Mouse (Mus musculus): Measurements from ENCODE around the gene Tlx1.

Tlx1 gene

DNA sequence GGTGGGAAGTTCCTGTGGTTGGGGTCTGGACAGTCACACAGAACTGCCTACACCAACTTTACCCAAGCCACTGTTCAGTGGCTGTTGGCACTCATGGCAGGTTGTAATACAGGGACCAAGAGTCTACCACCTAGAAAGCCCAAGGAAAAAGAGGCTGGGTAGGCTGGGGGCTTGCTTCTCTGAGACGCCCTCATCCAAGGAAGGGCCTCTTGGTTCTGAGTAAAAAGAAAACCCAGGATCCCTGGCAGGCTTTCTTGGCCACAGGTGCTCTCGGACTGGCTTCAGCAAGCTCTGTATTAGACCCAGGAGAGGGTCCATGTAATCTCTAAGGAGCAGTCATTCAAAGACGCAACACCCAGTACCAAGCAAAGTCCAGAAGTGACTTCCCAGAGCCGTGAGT is 7.7 kb downstream of the Tlx1 start:
- no peak for DNase-seq (ENCODE audit: low read depth, low spot score)

GRCm38 (mm10) chr19:45158896-45159295 is 8.4 kb downstream of the Tlx1 start:
- DNase-seq (ENCODE audit: low read depth, low spot score), result no peak

DNA sequence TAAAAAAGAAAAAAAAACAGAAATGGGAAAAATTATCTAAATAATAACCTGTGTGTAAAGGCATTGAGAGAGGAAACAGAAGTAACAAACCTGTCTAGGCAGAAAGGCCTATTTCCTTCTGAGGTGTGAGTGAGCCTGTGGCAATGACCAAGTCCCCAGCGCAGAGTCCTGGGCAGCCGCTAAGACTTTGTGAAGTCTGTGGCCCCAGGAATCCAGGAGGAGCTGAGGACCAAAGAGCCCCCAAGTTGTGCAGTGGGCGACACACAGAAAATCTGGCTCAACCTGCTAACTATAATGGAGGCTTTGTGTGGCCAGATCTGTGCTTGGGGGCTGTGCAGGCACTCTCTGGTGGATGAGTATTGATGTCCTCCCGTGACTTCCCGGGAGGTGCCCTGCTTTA is 9.0 kb downstream of the Tlx1 start:
- DNase-seq (ENCODE audit: low read depth, low spot score), result no peak

DNA sequence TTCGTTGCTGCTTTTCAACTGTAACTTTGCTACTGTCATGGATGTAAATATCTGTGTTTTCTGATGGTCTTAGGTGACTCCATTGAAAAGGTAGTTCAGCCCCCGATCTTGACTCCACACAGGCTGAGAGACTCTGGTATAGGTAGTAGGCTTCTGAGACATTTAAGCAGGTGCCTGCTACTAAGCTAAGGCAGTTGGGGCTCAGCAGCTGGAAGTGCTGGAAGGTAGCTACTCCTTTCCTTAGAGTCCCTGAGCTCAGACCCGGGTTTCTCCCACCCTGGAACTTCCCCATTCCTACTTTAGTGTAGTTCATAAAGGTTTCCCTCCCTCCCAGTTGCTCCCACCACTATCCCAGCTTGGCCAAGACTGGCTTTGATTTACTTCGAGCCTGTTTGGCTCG is 9.5 kb downstream of the Tlx1 start:
- DNase-seq (ENCODE audit: low read depth, low spot score), result no peak

DNA sequence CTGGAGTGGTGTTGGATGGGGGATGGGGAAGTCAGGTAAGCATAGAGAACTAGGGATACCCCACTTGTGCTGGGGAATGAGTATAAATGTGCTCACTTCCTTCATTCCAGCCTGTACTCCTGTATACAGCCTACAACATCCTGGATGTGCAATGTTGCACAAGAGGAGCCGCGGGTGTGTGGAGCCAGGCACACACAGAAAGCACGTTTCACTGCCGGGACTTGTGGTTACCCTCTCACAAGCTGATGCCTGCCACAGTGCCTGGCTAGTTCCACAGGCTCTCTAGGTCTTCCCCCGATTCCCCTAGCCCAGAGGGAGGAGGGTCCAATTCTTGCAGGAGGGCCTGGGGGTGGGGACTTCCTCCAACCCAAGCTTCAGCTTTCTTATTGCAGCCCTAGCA is 10.0 kb downstream of the Tlx1 start:
- DNase-seq (ENCODE audit: low read depth, low spot score), result no peak

DNA sequence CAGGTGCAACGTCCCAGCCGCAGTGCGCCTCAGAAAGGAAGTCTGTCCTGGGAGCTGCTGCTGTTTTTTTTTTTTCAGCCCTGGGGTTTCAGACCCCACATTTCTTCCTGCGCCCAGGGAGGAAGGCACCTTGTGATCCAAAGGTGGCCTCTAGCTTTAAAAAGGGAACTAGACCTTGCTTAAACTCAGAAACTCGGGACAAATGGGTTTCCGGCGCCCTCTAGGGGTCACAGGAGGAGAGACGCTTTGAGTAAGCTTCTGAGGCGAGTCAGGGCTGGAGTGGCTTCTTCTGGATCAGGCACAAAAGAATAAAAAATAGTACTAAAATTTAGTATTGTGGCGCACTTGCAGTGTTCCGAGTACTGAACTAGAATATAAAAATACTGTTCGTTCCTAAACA is 10.6 kb downstream of the Tlx1 start:
- DNase-seq (ENCODE audit: low read depth, low spot score), result peak; percentile 44

GRCm38 (mm10) chr19:45162181-45162580 is 11.7 kb downstream of the Tlx1 start:
- no peak for DNase-seq (ENCODE audit: low read depth, low spot score)

DNA sequence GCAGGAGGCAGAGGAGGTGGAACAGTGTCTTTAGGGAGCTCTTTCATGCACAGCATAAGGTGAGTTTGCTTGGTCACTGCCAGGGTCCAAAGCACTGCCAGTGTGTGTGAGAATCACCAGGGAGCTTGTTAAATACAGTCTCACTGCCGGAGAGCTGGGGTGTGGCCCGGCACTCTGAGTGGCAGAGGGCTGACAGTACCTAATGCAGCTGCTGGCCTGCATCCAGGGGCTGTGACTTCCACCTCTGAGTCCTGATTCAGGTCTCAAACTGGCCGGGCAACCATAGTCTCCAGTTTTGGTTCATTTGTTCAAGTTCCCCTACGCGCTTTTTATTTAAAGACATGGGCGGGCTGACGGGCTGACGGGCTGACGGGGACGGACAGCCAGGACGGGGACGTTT is 12.4 kb downstream of the Tlx1 start:
- DNase-seq (ENCODE audit: low read depth, low spot score), result no peak

DNA sequence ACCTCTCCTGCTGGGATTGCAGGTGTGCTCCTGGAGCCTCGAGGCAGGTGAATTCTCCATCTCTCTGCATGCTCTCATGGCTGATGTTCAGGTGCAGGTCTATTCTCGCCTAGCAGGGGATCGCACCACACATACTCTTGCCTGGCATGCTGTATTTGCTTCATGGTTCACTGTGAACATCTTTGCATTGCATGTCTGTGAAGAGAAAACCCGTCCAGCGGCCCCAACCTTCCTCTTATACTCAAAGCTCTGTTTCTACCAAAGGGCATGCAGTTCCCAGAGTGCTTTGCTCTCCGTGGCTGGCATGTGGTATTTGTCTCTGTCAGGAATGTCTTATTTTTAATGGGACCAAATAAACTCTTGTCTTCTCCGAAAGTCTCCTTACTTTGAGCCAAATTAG is 20.0 kb downstream of the Tlx1 start:
- DNase-seq (ENCODE audit: low read depth, low spot score), result no peak

DNA sequence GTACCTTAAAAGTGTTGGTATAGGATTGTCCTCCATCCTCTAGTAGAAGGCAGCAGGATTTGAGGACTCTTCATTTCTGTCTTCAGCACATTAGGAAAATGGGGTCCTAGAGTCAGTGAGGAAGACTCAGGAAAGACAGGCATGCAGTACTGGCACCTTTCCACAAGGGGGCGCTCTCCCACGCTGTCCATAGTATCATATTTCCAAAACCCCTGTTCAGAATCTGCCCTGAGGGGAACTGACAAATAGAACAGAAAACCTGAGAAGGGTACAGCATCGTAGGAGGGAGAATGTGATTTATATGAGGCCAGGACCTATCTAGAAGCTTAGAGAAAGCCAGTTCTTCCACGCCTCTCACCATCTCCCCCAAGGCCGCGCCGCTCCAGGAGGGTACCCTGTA is 24.3 kb downstream of the Tlx1 start:
- DNase-seq (ENCODE audit: low read depth, low spot score), result no peak

- peak; percentile 78 for DNase-seq (ENCODE audit: low read depth, low spot score)
These were observed 25.8 kb downstream of the Tlx1 start for GRCm38 (mm10) chr19:45176269-45176668.

- peak; percentile 64 for DNase-seq (ENCODE audit: low read depth, low spot score)
These were observed 26.7 kb downstream of the Tlx1 start for GRCm38 (mm10) chr19:45177004-45177737.

GRCm38 (mm10) chr19:45179451-45179850 is 29.0 kb downstream of the Tlx1 start:
- no peak for DNase-seq (ENCODE audit: low read depth, low spot score)

GRCm38 (mm10) chr19:45180447-45180846 is 30.0 kb downstream of the Tlx1 start:
- no peak for DNase-seq (ENCODE audit: low read depth, low spot score)

- no peak for DNase-seq (ENCODE audit: low read depth, low spot score)
These were observed 44.2 kb downstream of the Tlx1 start for GRCm38 (mm10) chr19:45194651-45195050.

GRCm38 (mm10) chr19:45196967-45197366 is 46.5 kb downstream of the Tlx1 start:
- no peak for DNase-seq (ENCODE audit: low read depth, low spot score)

DNA sequence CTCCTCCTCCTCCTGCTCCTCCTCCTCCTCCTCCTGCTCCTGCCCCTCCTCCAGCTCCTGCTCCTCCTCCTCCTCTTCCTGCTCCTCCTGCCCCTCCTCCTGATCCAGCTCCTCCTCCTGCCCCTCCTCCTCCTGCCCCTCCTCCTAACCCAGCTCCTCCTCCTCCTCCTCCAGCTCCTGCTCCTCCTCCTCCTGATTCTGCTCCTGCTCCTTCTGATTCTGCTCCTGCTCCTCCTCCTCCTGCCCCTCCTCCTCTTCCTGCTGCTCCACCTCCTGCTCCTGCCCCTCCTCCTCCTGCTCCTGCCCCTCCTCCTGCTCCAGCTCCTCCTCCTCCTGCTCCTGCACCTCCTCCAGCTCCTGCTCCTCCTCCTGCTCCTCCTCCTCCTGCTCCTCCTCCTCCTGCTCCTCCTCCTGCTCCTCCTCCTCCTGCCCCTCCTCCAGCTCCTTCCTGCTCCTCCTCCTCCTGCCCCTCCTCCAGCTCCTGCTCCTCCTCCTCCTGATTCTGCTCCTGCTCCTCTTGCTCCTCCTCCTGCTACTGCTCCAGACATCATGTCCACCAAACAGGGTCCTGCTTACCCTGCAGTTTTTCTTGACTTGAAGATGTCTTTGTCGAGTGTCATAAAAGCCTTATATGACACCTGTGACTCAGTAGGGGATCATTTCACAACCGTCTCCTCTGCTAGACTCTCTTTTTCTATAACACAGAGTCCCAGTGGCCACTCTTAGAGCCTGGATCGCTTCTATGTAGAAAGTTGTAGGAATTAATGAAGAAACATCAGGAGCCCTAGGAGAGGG is 55.0 kb downstream of the Tlx1 start:
- peak; percentile 23 for DNase-seq (ENCODE audit: low read depth, low spot score)

Data from skeletal muscle tissue, adult 2 months (tissue).